Comparison of ENCODE assay signal across 21 mouse cellular contexts in the genomic region with DNA sequence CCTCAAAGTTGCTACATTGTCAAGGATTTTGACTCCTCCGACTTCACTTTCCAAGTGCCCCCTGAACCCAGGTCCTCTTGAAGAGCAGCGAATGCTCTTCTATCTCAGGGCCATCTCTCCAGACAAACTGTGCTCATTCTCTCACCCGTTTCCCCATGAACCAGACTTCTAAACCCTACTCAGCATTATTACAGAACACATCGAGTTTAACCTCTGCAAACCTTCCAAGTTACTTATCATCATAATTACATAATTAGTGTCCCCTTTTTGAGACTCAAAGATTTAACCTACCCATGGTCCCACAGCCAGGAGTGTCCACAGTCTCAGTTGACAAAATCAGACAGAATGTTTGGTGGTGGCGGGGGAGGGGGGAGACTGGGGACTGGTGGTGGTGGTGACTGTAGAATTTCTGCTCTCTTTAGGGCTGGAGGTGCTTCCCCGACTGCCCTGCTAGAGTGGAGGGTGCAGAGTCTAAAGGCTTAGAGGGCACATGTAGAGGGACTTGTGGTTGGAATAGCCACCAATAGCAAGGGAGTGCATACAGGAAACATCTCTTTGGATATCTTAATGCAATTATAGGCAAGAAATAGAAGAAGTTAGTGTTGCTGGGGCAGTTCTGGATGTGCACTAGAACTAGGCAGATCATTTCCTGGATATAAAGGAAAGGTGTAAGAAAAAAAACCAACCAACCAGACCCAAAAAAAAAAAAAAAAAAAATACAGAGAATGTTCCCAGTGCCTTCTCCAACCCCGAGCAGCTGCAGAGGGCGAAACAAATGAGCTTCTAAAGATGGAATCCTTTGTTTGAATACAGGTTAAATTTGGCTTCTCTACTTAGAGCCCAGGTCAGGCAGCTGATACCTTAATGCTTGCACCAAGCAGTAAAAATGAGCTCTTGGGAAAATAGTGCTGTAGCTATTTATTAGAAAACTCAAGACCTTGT.
"Had no signal": no experiment of that assay in that cellular context is flagged by ENCODE, and none has a peak within 500 bp of the region (broad histone marks: within the 10 kb centered on the region; RNA-seq: fewer than 3 reads in every experiment).

No protein-coding gene starts in this region.

- H3K27ac ChIP-seq: kidney, postnatal 0 days; left cerebral cortex, adult 2 months; limb, embryonic 12.5 days; limb, embryonic 15.5 days; liver, embryonic 14.5 days; macrophage; midbrain, embryonic 10.5 days; midbrain, embryonic 13.5 days; stomach, embryonic 15.5 days had no signal

- H3K4me1 ChIP-seq: limb, embryonic 15.5 days; midbrain, embryonic 10.5 days; midbrain, embryonic 13.5 days; stomach, embryonic 15.5 days had no signal

- H3K9ac ChIP-seq: limb, embryonic 12.5 days; limb, embryonic 15.5 days; liver, embryonic 14.5 days; liver, postnatal 0 days; lung, embryonic 14.5 days; midbrain, embryonic 13.5 days; stomach, embryonic 15.5 days had no signal

- H3K27me3 ChIP-seq: limb, embryonic 12.5 days; limb, embryonic 15.5 days; megakaryocyte, embryonic 14.5 days; midbrain, embryonic 13.5 days; stomach, embryonic 15.5 days had no signal

- H3K4me2 ChIP-seq: limb, embryonic 12.5 days; limb, embryonic 15.5 days; liver, embryonic 11.5 days; lung, embryonic 14.5 days; midbrain, embryonic 13.5 days; stomach, embryonic 15.5 days had no signal

- H3K9me3 ChIP-seq: limb, embryonic 12.5 days; limb, embryonic 15.5 days; megakaryocyte, embryonic 14.5 days; midbrain, embryonic 10.5 days; midbrain, embryonic 13.5 days; stomach, embryonic 15.5 days had no signal

- DNase-seq: kidney, postnatal 36 days; layer of hippocampus, postnatal 36 days; liver, postnatal 0 days; lung, embryonic 14.5 days; right cerebral cortex, adult 18-20 months; right cerebral cortex, postnatal 25 days; spleen, adult 18-20 months; thymus, postnatal 25 days had no signal

- ATAC-seq: liver, postnatal 0 days; lung, postnatal 0 days; midbrain, embryonic 13.5 days; midbrain, embryonic 16.5 days had no signal

- H3K36me3 ChIP-seq: limb, embryonic 12.5 days; limb, embryonic 15.5 days; midbrain, embryonic 10.5 days; midbrain, embryonic 13.5 days; stomach, embryonic 15.5 days had no signal

- H3K4me3 ChIP-seq: left cerebral cortex, adult 2 months; limb, embryonic 12.5 days; limb, embryonic 15.5 days; megakaryocyte, embryonic 14.5 days; midbrain, embryonic 10.5 days; midbrain, embryonic 13.5 days; stomach, embryonic 15.5 days had no signal
